Mouse (Mus musculus): ENCODE results near the gene Cops9. TPM values are rescaled to one million over a fixed set of nuclear protein-coding genes. Genes with fewer than 3 reads are reported as not detected.

Gene Cops9
- polyA plus RNA-seq (2014; fragmentation: Nextera tagmentation; extraction: Ambion mirVana) = 536 and 755 TPM in 2 replicates

DNA sequence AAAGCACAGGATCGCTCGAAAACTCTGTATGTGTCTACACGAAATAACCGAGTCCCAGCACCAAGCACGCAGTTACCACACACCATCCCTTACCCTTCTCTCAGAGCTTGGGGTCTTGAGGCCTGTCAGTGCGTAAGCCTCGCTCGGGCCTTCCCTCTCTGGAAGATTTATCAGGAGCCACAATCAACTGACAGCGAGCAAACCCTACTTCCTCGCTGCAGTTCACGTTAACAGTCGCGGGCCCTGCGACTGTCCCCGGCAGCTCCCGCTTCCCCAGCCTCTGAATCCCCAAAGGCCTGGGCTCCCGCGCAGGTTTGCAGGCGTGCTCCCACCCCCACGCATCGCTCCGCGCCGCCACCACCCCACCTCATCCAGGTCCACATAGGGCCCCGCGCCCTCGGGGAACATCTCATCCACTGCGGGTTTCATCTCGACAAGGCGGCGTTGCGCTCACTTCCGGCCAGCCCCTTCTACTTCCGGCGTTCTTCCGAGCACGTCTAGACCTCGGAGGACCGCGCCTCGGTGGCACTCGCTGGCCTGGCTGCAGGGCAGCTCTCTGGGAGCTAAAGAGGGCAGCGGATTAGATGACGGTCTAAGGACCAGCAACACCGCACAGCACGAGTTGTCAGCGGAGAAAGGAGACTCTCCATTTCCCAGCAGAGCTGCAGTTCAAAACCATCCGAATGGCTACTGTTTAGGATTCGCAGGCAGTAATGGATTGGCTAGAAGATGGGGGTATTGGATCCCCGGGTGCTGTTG is at the start of gene Cops9:
TSS of gene Cops9 (minus strand) at position 472 of the 759 bp plus-strand sequence.
- Histone ChIP-seq H3K27me3 (ENCODE audit: control insufficient read depth, insufficient read depth, low read length) (no peaks in the 10 kb centered on the region), H3K36me3 (ENCODE audit: control insufficient read depth, insufficient read depth, low read length) (peaks cover 18% of the 10 kb centered on the region), H3K4me1 (ENCODE audit: control insufficient read depth, insufficient read depth, low read length) (peaks cover 15% of the 10 kb centered on the region), H3K9me3 (ENCODE audit: control insufficient read depth, low read length) (no peaks in the 10 kb centered on the region), H3K4me3 (replicated peaks; ENCODE audit: low read depth, low read length) (peak within 1 kb of the TSS; percentile 88), H3K27ac (replicated peaks; ENCODE audit: low read depth, low read length) (peak within 1 kb of the TSS; percentile 81), H3K4me2 (ENCODE audit: low read length) (peak within 1 kb of the TSS; percentile 94), H3K9ac (replicated peaks; ENCODE audit: low read length) (peak within 1 kb of the TSS; percentile 91)
- peak; percentile 91 for ATAC-seq (ENCODE audit: low FRiP score, low TSS enrichment)
- peak; percentile 96 for DNase-seq
- WGBS = 2% methylated on average over 50 of the region's 50 CpGs

DNA sequence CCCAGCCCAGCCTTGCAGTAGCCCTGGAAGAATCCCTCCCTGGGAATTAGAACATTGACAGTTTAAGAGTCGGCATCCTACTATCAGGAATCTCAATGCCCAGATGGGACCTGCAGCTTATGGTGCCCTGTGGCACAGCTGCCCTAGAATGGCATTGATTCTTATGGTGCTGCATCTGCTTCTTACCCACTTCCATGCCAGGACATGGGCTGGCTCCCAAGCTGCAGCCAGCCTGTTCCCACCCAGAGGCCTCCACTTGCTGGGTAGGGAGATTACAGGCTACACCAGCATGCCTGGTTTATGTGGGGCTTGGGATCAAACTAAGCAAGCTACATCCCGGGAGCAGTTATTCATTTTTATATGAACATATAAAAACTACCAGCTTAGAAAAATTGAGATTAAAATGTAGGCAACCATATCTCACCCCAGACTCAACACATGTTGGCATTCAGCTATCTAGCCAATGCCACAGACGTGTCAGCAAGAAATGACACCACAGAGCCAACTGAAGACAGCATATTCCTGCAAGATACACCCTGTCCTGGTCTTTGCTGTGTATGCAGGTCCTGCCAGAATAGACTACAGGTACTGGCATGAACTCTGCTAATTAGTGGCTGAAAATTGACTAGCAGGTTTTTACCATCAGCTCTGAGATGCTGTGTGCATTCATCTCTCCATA is 49.5 kb upstream of the Cops9 start:
- no peaks in the 10 kb centered on the region for H3K4me1 ChIP-seq (ENCODE audit: control insufficient read depth, insufficient read depth, low read length)
- ATAC-seq (ENCODE audit: low FRiP score, low TSS enrichment) (no peak), DNase-seq (no peak)
- H3K27ac ChIP-seq (replicated peaks; ENCODE audit: low read depth, low read length) = no peak overlapping the region
- H3K27me3 ChIP-seq (ENCODE audit: control insufficient read depth, insufficient read depth, low read length) = no peaks in the 10 kb centered on the region
- H3K4me3 ChIP-seq (replicated peaks; ENCODE audit: low read depth, low read length) = no peak overlapping the region
- H3K36me3 ChIP-seq (ENCODE audit: control insufficient read depth, insufficient read depth, low read length) = no peaks in the 10 kb centered on the region
- H3K9ac ChIP-seq (replicated peaks; ENCODE audit: low read length) = no peak overlapping the region
- 81% methylated on average over 3 of the region's 3 CpGs for WGBS
- no peaks in the 10 kb centered on the region for H3K9me3 ChIP-seq (ENCODE audit: control insufficient read depth, low read length)
- H3K4me2 ChIP-seq (ENCODE audit: low read length) = no peak overlapping the region

DNA sequence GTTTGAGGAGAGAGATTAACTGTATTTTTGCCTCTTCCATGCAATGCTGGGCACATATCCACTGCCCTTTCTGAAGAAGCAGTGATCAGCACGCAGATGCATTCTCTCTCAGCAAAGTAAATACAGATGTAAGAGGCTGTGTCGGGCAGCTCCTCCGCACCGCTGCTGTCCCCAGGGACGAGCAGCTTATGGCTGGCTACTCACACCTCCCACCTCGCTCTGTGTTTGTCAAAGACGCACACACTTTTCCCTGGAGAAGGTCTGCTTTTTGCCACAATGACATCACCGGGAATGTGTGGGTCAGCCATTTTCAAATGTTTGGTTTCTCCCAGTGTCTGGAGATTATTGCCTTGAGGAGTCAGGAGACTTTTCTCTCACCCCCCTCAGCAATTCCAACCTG is 45.2 kb upstream of the Cops9 start:
- Histone ChIP-seq H3K36me3 (ENCODE audit: control insufficient read depth, insufficient read depth, low read length) (no peaks in the 10 kb centered on the region), H3K27me3 (ENCODE audit: control insufficient read depth, insufficient read depth, low read length) (no peaks in the 10 kb centered on the region)
- WGBS = 58% methylated on average over 8 of the region's 8 CpGs

DNA sequence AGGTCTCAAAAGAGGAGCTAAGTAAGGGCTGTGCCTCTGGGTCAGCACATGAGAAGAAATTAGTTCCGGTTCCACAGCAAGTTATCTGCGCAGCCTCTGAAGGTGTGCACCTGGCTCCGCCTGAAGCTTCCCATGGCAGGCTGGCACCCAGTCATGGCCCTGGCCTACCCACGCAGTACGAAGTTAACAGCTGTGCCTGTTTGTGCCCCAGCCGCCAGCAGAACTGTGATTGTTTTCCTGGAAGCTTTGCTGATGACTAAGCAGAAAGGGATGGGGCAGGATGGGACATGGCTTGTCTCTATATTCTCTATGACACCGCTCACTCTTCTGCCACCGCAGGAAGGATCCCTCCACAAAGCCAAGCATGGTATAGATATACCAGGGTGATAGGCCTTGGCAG is 41.4 kb upstream of the Cops9 start:
- Histone ChIP-seq H3K27me3 (ENCODE audit: control insufficient read depth, insufficient read depth, low read length) (no peaks in the 10 kb centered on the region), H3K4me3 (replicated peaks; ENCODE audit: low read depth, low read length) (no peak overlapping the region), H3K9me3 (ENCODE audit: control insufficient read depth, low read length) (no peaks in the 10 kb centered on the region), H3K9ac (replicated peaks; ENCODE audit: low read length) (no peak overlapping the region), H3K4me2 (ENCODE audit: low read length) (no peak overlapping the region), H3K36me3 (ENCODE audit: control insufficient read depth, insufficient read depth, low read length) (no peaks in the 10 kb centered on the region), H3K27ac (replicated peaks; ENCODE audit: low read depth, low read length) (no peak overlapping the region), H3K4me1 (ENCODE audit: control insufficient read depth, insufficient read depth, low read length) (peaks cover 9% of the 10 kb centered on the region; the same call in 1 of the 2 replicates)
- DNase-seq (no peak), ATAC-seq (ENCODE audit: low FRiP score, low TSS enrichment) (no peak)
- WGBS = 93% methylated on average over 8 of the region's 8 CpGs

More for the DNA sequence above, 45.2 kb upstream of the Cops9 start:
- Histone ChIP-seq H3K27ac (replicated peaks; ENCODE audit: low read depth, low read length) (no peak overlapping the region), H3K9ac (replicated peaks; ENCODE audit: low read length) (no peak overlapping the region), H3K4me1 (ENCODE audit: control insufficient read depth, insufficient read depth, low read length) (no peaks in the 10 kb centered on the region), H3K4me3 (replicated peaks; ENCODE audit: low read depth, low read length) (no peak overlapping the region), H3K4me2 (ENCODE audit: low read length) (no peak overlapping the region), H3K9me3 (ENCODE audit: control insufficient read depth, low read length) (no peaks in the 10 kb centered on the region)
- DNase-seq (peak; percentile 40), ATAC-seq (ENCODE audit: low FRiP score, low TSS enrichment) (no peak)

- ATAC-seq (ENCODE audit: low FRiP score, low TSS enrichment) = no peak
- peak; percentile 41 for DNase-seq
- no peak overlapping the region for H3K9ac ChIP-seq (replicated peaks; ENCODE audit: low read length)
- H3K27me3 ChIP-seq (ENCODE audit: control insufficient read depth, insufficient read depth, low read length) = no peaks in the 10 kb centered on the region
- WGBS = 14% methylated on average over 16 of the region's 16 CpGs
- H3K4me3 ChIP-seq (replicated peaks; ENCODE audit: low read depth, low read length) = no peak overlapping the region
- H3K36me3 ChIP-seq (ENCODE audit: control insufficient read depth, insufficient read depth, low read length) = no peaks in the 10 kb centered on the region
- H3K4me1 ChIP-seq (ENCODE audit: control insufficient read depth, insufficient read depth, low read length) = peaks cover 9% of the 10 kb centered on the region; the same call in 1 of the 2 replicates
- H3K9me3 ChIP-seq (ENCODE audit: control insufficient read depth, low read length) = no peaks in the 10 kb centered on the region
- no peak overlapping the region for H3K27ac ChIP-seq (replicated peaks; ENCODE audit: low read depth, low read length)
- H3K4me2 ChIP-seq (ENCODE audit: low read length) = peak overlapping the region; percentile 15; the same call in 1 of the 2 replicates
These were observed 39.2 kb upstream of the Cops9 start for GRCm38 (mm10) chr1:92680668-92681603.

DNA sequence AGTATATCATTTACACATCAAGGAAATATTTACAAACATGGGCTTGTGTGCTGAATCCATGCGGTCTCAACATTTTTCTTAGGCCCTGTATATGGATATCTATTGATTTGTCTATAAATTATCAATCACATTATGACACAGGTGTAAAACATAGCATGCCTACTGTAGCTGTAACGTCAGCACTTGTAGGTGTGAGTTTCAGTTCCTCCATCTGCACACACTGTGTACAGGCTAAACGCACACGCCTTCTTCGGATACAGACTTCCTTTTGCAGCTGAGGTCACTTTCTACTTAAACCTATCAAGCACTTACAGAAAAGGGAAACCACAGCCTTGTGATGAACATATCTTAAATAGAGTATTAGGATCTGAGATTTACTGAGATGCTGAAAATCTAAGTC is 37.0 kb upstream of the Cops9 start:
- ATAC-seq (ENCODE audit: low FRiP score, low TSS enrichment) (no peak), DNase-seq (no peak)
- 89% methylated on average over 5 of the region's 5 CpGs for WGBS
- Histone ChIP-seq H3K9ac (replicated peaks; ENCODE audit: low read length) (no peak overlapping the region), H3K9me3 (ENCODE audit: control insufficient read depth, low read length) (no peaks in the 10 kb centered on the region), H3K27me3 (ENCODE audit: control insufficient read depth, insufficient read depth, low read length) (no peaks in the 10 kb centered on the region), H3K36me3 (ENCODE audit: control insufficient read depth, insufficient read depth, low read length) (no peaks in the 10 kb centered on the region), H3K4me1 (ENCODE audit: control insufficient read depth, insufficient read depth, low read length) (peaks cover 9% of the 10 kb centered on the region; the same call in 1 of the 2 replicates), H3K4me2 (ENCODE audit: low read length) (no peak overlapping the region), H3K4me3 (replicated peaks; ENCODE audit: low read depth, low read length) (no peak overlapping the region), H3K27ac (replicated peaks; ENCODE audit: low read depth, low read length) (no peak overlapping the region)

- no peak overlapping the region for H3K27ac ChIP-seq (replicated peaks; ENCODE audit: low read depth, low read length)
- H3K27me3 ChIP-seq (ENCODE audit: control insufficient read depth, insufficient read depth, low read length) = no peaks in the 10 kb centered on the region
- WGBS = 92% methylated on average over 3 of the region's 3 CpGs
- no peak overlapping the region for H3K9ac ChIP-seq (replicated peaks; ENCODE audit: low read length)
- no peak overlapping the region for H3K4me3 ChIP-seq (replicated peaks; ENCODE audit: low read depth, low read length)
- no peak for DNase-seq
- peaks cover 9% of the 10 kb centered on the region; the same call in 1 of the 2 replicates for H3K4me1 ChIP-seq (ENCODE audit: control insufficient read depth, insufficient read depth, low read length)
- H3K9me3 ChIP-seq (ENCODE audit: control insufficient read depth, low read length) = no peaks in the 10 kb centered on the region
- H3K36me3 ChIP-seq (ENCODE audit: control insufficient read depth, insufficient read depth, low read length) = no peaks in the 10 kb centered on the region
- no peak for ATAC-seq (ENCODE audit: low FRiP score, low TSS enrichment)
- H3K4me2 ChIP-seq (ENCODE audit: low read length) = no peak overlapping the region
These were observed 34.8 kb upstream of the Cops9 start for GRCm38 (mm10) chr1:92676676-92676975.

DNA sequence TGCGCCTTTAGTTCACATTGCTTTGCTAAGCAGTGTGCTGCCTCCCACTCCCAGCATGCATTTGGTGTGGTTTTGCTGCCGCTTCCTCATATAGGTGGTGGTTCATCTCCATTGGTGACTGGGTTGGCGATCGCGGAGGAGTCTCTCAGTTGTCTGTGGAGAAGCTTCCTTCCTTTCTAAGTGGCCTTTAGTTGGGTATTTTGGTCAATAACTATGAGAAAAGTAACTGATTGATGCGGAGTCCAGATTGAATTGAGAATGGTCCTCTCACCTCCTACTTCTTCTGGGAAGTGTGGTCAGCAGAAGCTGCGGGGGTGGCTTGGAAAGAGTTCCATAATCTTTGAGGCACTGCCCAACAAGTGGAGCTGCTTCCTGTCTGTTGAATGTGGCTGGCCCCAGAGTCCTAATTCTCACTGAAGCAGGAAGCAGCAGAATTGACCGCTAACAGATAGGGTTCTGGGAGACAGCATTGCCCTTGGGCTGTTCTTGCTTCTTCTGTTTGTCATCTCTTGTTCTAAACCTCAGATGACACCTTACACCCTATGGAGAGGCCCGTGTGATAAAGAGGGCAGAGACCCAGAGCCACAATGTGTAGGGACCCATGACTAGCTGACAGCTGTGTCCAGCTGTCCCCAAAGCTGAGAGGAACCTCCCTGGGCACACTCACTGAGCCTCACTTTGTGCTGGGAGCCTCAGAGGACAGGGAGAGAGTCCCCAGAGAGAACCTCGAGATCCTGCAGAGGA is 34.3 kb upstream of the Cops9 start:
- DNase-seq = no peak

More for the DNA sequence above, 34.3 kb upstream of the Cops9 start:
- Histone ChIP-seq H3K4me2 (ENCODE audit: low read length) (no peak overlapping the region), H3K36me3 (ENCODE audit: control insufficient read depth, insufficient read depth, low read length) (no peaks in the 10 kb centered on the region), H3K27ac (replicated peaks; ENCODE audit: low read depth, low read length) (no peak overlapping the region), H3K4me1 (ENCODE audit: control insufficient read depth, insufficient read depth, low read length) (peaks cover 8% of the 10 kb centered on the region; the same call in 1 of the 2 replicates), H3K9me3 (ENCODE audit: control insufficient read depth, low read length) (no peaks in the 10 kb centered on the region), H3K9ac (replicated peaks; ENCODE audit: low read length) (no peak overlapping the region), H3K4me3 (replicated peaks; ENCODE audit: low read depth, low read length) (no peak overlapping the region), H3K27me3 (ENCODE audit: control insufficient read depth, insufficient read depth, low read length) (no peaks in the 10 kb centered on the region)
- WGBS = 87% methylated on average over 10 of the region's 10 CpGs
- ATAC-seq (ENCODE audit: low FRiP score, low TSS enrichment) = no peak

Data from midbrain, embryonic 14.5 days (tissue).